Mouse (Mus musculus) liver, adult 2 months (tissue): ENCODE results near the gene Ptms. TPM values are rescaled to one million over a fixed set of nuclear protein-coding genes. Genes with fewer than 3 reads are reported as not detected.

ENCODE experiments used
- DNase-seq: peaks from one replicate; pipeline ENCODE4 v3.0.0-alpha.2; 2011; ENCODE audit warnings: low read depth, low spot score; ENCODE audit errors: extremely low read depth
- H3K27ac ChIP-seq: fragments of 200-500 bp; replicated peaks from 2 replicates; pipeline ENCODE4 v1.5.1; 2012; ENCODE audit warnings: low read depth, mild to moderate bottlenecking, control low read depth, inconsistent platforms, low read length; ENCODE audit not compliant: insufficient read depth
- H3K27me3 ChIP-seq: fragments of 200-500 bp; 2 replicates; pipeline ENCODE4 v1.6.1; 2012; ENCODE audit warnings: mild to moderate bottlenecking, moderate library complexity, low read length, inconsistent platforms; ENCODE audit not compliant: control insufficient read depth, insufficient read depth
- H3K36me3 ChIP-seq: fragments of 200-500 bp; 2 replicates; pipeline ENCODE4 v1.6.1; 2012; ENCODE audit warnings: low read length, inconsistent platforms; ENCODE audit not compliant: control insufficient read depth, insufficient read depth
- H3K4me1 ChIP-seq: fragments of 200-500 bp; 2 replicates; pipeline ENCODE4 v1.6.1; 2011; ENCODE audit warnings: low read length; ENCODE audit not compliant: control insufficient read depth, insufficient read depth
- H3K4me3 ChIP-seq: fragments of 200-500 bp; 2 replicates; pipeline ENCODE4 v1.5.1; 2011; ENCODE audit warnings: low read depth, mild to moderate bottlenecking, control low read depth, low read length, moderate library complexity; ENCODE audit not compliant: insufficient read depth
- H3K79me2 ChIP-seq: fragments of 200-500 bp; 2 replicates; pipeline ENCODE4 v1.6.1; 2012; ENCODE audit warnings: inconsistent platforms, mild to moderate bottlenecking, low read length, moderate library complexity; ENCODE audit not compliant: control insufficient read depth, insufficient read depth
- H3K9ac ChIP-seq: fragments of 200-500 bp; 2 replicates; pipeline ENCODE4 v1.6.1; 2012; ENCODE audit warnings: low read depth, mild to moderate bottlenecking, control low read depth, inconsistent platforms, low read length
- CTCF ChIP-seq: fragments of 200-500 bp; IDR thresholded peaks from 2 replicates; pipeline ENCODE4 v1.5.1; 2011; ENCODE audit warnings: low read depth, low read length, control low read depth
- POLR2A ChIP-seq: fragments of 200-500 bp; IDR thresholded peaks from 2 replicates; pipeline ENCODE4 v1.6.1; 2011; ENCODE audit warnings: low read length, control low read depth; ENCODE audit not compliant: insufficient read depth; ENCODE audit errors: extremely low read depth
- WGBS: fragments of 180-500 bp; shearing (Covaris S2); methylation state at CpG from one replicate; pipeline ENCODE4 v1.1.7; 2018; 5-methylcytosine and 5-hydroxymethylcytosine counted together
- polyA plus RNA-seq: library from polyadenylated mRNA; depleted of rRNA; stranded (reverse); fragments of >200 nt; gene quantifications from 2 replicates; pipeline ENCODE4 v1.2.3, GENCODE M21; 2012
- total RNA-seq: library from RNA; depleted of rRNA; stranded (reverse); fragments of >200 nt; gene quantifications from 2 replicates; pipeline ENCODE4 v1.2.3, GENCODE M21; 2014

Gene Ptms
- total and polyA plus RNA-seq, 2 experiments = 80.7 to 2,256 TPM

GRCm38 (mm10) chr6:124907767-124908166 is 12.1 kb downstream of the Ptms start:
- no peak for TF ChIP-seq POLR2A
- TF ChIP-seq CTCF = no peak
- WGBS = 23% methylated on average over 1 of the region's 1 CpGs
- Histone ChIP-seq H3K4me1 (peaks cover 12% of the 10 kb centered on the region), H3K79me2 (no peaks in the 10 kb centered on the region), H3K27me3 (no peaks in the 10 kb centered on the region), H3K36me3 (no peaks in the 10 kb centered on the region), H3K27ac (no peak overlapping the region), H3K4me3 (no peak overlapping the region), H3K9ac (no peak overlapping the region)
- DNase-seq = no peak

GRCm38 (mm10) chr6:124904991-124905860 is 14.7 kb downstream of the Ptms start:
- DNase-seq = peak; percentile 74
- peak overlapping the region; percentile 94 for H3K27ac ChIP-seq
- H3K4me3 ChIP-seq = no peak overlapping the region
- no peaks in the 10 kb centered on the region for H3K79me2 ChIP-seq
- TF ChIP-seq CTCF (no peak), POLR2A (no peak)
- no peaks in the 10 kb centered on the region for H3K36me3 ChIP-seq
- 45% methylated on average over 14 of the region's 16 CpGs for WGBS
- H3K4me1 ChIP-seq = peaks cover 12% of the 10 kb centered on the region
- H3K27me3 ChIP-seq = no peaks in the 10 kb centered on the region
- peak overlapping the region; percentile 80 for H3K9ac ChIP-seq

GRCm38 (mm10) chr6:124904161-124904981 is 15.5 kb downstream of the Ptms start:
- H3K9ac ChIP-seq = peak overlapping the region; percentile 80
- peak overlapping the region; percentile 58 for H3K4me3 ChIP-seq
- peak; percentile 83 for DNase-seq
- peak; percentile 58 for TF ChIP-seq CTCF
- peak; percentile 64; the same call in 1 of the 2 replicates for TF ChIP-seq POLR2A
- H3K27ac ChIP-seq = peak overlapping the region; percentile 98
- H3K79me2 ChIP-seq = no peaks in the 10 kb centered on the region
- peaks cover 12% of the 10 kb centered on the region for H3K4me1 ChIP-seq
- no peaks in the 10 kb centered on the region for H3K36me3 ChIP-seq
- H3K27me3 ChIP-seq = no peaks in the 10 kb centered on the region
- 19% methylated on average over 24 of the region's 24 CpGs for WGBS

GRCm38 (mm10) chr6:124903580-124904151 is 16.2 kb downstream of the Ptms start:
- no peaks in the 10 kb centered on the region for H3K79me2 ChIP-seq
- H3K36me3 ChIP-seq = no peaks in the 10 kb centered on the region
- H3K27me3 ChIP-seq = no peaks in the 10 kb centered on the region
- peak overlapping the region; percentile 73 for H3K9ac ChIP-seq
- H3K4me3 ChIP-seq = peak overlapping the region; percentile 55
- peak overlapping the region; percentile 98 for H3K27ac ChIP-seq
- peaks cover 12% of the 10 kb centered on the region for H3K4me1 ChIP-seq
- WGBS = under 1% methylated on average over 23 of the region's 23 CpGs
- DNase-seq = peak; percentile 85
- TF ChIP-seq POLR2A (0 out of 2 replicates have a peak, but pooled peaks have one; percentile 24), CTCF (peak; percentile 99)

GRCm38 (mm10) chr6:124901851-124902250 is 18.1 kb downstream of the Ptms start:
- Histone ChIP-seq H3K79me2 (no peaks in the 10 kb centered on the region), H3K36me3 (no peaks in the 10 kb centered on the region), H3K4me1 (peaks cover 12% of the 10 kb centered on the region), H3K27ac (no peak overlapping the region), H3K9ac (no peak overlapping the region), H3K27me3 (no peaks in the 10 kb centered on the region), H3K4me3 (no peak overlapping the region)
- no peak for TF ChIP-seq CTCF
- TF ChIP-seq POLR2A = no peak
- DNase-seq = no peak
